Mouse (Mus musculus) olfactory bulb, adult 2 months (tissue): ENCODE measurements at regions not wholly inside any gene's neighbourhood (a gene's known extent, or its start where the extent isn't known, plus 50 kb on each side); places are given as distances from the start of the nearest gene placed in this dataset.

Experiments used
- CTCF ChIP-seq: fragments of 200-500 bp; IDR thresholded peaks from 2 replicates; pipeline ENCODE4 v1.5.1; 2012; ENCODE audit warnings: low read depth, mild to moderate bottlenecking, low read length, moderate library complexity; ENCODE audit not compliant: insufficient read depth
- POLR2A ChIP-seq: fragments of 200-500 bp; IDR thresholded peaks from 2 replicates; pipeline ENCODE4 v1.6.1; 2012; ENCODE audit warnings: mild to moderate bottlenecking, low read depth, low read length, moderate library complexity; ENCODE audit not compliant: insufficient read depth

DNA sequence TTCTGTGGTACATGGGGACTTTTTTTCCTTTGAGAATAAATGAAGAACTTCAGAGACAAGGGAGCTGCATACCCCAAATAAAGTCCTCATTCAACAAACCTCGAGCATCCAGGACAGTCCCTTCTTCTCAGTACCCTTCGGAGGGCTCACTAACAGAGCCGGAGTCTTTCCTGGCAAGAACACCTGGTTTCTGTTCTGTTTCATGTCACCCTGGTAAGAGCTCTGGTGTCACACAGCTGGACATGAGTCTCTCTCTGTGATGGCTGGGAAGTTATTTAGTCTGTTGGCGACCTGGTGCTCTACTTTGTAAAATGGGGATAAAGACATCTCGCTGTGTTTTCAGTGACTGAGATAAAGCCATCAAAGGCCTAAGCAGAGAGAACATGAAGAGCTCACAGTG lies 154.3 kb upstream of the Fndc3a start:
- TF ChIP-seq CTCF = no peak
- TF ChIP-seq POLR2A = no peak
